Mouse (Mus musculus) embryo, embryonic 11 days (tissue): ENCODE measurements around the gene Fam183b.
"Not testable (repeated sequence)": the region's sequence is repeated elsewhere in the genome, so short reads cannot be mapped to it uniquely, and the experiment has no call there.

Source experiments
- DNase-seq: peaks from one replicate; pipeline ENCODE4 v3.0.0-alpha.2; 2015

The Fam183b gene

DNA sequence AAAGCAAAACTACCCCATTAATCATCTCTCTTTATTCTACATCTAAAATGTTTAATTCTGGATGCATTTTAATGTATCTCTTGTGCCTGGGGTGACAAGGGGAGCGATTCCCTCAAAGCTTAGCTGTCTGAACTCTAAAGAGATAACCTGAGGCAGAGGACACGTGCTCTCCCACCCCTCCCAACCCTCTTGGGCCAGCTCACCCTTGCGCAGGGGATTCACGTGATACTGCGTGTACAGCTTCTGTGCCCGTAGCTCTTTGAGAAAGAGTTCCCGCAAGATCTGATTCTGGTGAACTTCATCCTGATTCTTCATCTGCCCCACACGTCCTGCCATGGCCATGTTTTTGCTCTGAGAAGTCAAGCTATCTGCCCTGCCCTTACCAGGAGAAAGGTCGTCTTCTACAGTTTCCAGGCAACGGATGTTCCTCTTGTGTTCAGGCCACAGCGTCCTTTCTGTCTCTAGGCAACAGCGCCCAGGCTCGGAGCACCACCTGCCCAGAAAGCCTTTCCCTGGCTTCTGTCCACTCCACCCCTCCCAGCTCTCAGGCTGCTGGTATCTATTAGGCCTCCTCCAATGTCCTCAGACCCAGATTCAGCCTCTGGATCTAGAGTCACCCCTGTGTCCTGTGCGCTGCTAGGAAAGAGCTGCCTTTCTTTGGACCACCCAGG, at the start of gene Fam183b:
TSS of gene Fam183b (minus strand) at position 403 of the 671 bp plus-strand sequence.
- DNase-seq = peak; percentile 69

DNA sequence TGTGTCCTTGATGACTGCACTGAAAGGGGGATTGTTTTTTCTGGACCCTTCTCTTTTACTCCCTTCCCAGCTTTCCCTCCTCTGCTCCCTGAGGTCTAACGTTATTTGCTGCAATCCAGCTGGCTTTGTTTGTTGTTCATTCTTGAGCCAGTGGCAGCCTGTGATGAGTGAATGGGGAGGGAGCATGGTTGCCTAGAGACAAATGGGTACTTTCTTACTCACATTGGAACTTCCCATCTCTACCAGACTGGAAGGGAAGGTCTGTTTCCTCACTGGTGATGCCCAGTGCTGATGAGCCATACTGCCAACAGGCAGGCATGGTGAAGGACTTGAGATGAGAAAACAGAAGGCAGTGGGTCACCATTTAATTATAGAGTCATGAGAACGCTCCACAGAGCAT, 48.0 kb upstream of the Fam183b start:
- no peak for DNase-seq

DNA sequence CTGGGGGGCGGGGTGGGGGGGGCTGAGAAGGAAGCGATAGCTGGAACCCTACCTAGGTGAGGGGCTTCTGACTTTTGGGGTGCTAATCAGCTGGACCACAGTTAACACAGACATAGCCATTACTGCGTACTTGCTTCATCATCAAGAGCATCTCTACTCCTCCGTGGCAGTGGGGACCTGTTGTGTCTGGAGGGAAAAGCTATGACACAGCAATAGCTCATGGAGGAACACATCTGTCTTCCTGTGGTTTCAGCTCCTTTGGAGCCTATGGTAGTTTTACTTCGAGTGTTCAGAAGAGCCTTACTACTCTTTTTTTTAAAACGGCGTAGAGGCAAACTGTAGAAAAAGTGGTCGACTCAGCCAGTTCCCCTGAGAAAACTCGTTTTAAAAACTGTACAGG, 45.9 kb upstream of the Fam183b start:
- DNase-seq = no peak

DNA sequence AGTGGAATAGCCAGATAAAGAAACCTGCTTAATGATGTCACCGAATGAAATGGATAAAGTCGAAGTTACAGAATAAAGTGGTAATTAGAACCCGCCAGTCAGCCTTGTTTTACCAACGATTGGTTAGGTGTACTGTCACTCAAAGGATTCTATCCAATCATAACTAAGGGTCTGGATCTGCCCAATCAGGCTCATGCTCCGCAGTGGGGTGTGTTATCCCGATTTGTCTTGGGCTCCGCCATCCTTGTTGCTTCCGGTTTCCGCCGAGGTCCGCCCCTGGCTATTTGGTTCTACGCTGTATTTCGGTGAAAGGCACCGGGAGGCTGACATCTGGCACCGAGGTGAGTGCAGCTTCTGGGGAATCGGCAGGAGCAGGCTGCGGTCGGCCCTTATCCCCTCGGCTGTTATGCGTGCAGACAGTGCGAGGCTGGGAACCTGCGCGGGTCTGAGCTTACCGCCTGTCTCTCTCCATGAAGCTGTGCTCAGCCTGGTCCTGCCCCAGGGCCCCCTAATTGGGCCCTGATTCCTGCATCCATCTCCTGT, 45.2 kb upstream of the Fam183b start, which contains the start of gene Gm12258:
TSS of gene Gm12258 (plus strand) at position 240 of the 543 bp plus-strand sequence.
- DNase-seq = peak; percentile 95

DNA sequence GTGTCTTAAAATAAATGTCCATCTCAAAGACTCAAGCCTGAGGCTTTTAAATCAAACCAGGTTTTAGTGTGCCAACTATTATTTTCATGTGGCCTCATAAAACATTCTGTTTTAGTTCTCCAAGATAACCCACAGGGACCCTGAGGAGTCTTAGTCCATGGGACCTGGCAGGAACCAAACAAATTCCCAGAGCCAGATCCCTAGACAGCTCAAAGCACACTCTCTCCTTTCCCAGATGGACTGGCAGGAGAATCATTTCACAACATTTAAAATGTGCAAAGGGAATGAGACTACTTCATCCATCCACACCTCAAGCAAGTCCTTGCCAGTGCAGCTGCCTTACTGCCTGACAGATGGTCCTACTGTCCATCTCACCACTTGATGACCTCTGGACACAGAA, 37.2 kb upstream of the Fam183b start, which contains the start of gene Olfr311:
TSS of gene Olfr311 (plus strand) at position 301 of the 400 bp plus-strand sequence.
- DNase-seq = not testable (repeated sequence)

DNA sequence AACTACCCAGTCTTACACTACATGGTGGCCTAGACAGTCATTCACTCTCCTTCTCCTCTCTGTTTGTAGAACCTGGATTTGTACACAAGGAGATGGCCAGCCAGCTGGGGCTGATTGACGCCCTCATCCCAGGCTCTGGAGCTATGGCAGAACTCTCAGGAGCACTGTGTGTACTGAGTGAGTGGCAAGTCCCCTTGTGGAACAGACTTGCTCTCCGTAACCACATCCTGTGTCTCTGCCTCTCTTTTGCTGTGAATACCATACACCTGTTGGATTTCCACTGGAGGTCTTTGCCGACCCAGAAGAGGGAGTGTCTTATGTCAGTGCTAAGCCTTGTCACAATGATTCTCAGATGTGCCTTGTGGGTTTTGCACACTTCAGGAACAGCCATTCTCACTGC, 30.8 kb upstream of the Fam183b start:
- not testable (repeated sequence) for DNase-seq

DNA sequence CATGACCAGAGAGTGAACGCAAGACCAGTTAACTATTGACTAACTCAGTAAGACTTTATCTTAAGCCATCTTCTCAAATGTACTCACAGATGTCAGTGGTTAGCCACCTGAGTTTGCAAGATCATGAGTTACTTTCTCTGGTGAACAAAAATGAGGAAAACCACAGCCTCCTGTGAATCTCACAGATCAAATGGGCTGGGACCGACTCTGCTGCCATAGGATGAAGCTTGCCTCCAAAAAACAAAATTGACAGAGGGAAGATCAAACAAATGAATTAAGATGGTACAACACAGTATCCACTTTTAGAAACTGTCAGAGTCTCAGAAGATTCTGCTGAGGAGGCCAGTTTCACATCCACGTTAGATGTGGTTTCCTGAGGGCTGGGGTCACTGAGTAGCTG, 28.0 kb upstream of the Fam183b start:
- no peak for DNase-seq

DNA sequence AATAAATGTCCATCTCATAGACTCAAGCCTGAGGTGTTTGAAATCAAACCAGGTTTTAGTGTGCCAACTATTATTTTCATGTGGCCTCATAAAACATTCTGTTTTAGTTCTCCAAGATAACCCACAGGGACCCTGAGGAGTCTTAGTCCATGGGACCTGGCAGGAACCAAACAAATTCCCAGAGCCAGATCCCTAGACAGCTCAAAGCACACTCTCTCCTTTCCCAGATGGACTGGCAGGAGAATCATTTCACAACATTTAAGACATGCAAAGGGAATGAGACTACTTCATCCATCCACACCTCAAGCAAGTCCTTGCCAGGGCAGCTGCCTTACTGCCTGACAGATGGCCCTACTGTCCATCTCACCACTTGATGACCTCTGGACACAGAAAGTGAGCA, 27.2 kb upstream of the Fam183b start, which contains the start of gene Olfr312:
TSS of gene Olfr312 (plus strand) at position 301 of the 400 bp plus-strand sequence.
- DNase-seq = not testable (repeated sequence)

DNA sequence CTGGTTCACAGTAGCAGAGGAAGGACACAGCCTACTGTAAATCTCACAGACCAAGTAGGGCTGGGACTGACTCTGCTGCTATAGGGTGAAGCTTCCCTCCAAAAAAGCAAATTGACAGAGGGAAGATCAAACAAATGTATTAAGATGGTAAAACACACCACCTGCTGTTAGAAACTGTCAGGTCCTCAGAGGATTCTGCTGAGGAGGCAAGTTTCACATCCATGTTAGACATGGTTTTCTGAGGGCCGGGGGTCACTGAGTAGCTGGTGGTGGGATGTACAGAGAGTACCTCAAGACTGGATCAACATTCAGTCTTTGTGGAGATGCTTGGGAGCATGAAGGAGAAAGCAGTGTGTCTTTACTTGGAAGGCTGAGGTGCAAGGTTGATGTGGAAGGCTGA, 13.9 kb upstream of the Fam183b start:
- DNase-seq = no peak

DNA sequence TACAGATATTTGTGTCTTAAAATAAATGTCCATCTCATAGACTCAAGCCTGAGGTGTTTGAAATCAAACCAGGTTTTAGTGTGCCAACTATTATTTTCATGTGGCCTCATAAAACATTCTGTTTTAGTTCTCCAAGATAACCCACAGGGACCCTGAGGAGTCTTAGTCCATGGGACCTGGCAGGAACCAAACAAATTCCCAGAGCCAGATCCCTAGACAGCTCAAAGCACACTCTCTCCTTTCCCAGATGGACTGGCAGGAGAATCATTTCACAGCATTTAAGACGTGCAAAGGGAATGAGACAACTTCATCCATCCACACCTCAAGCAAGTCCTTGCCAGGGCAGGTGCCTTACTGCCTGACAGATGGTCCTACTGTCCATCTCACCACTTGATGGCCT, 12.9 kb upstream of the Fam183b start, which contains the start of gene Olfr313:
TSS of gene Olfr313 (plus strand) at position 301 of the 400 bp plus-strand sequence.
- not testable (repeated sequence) for DNase-seq

DNA sequence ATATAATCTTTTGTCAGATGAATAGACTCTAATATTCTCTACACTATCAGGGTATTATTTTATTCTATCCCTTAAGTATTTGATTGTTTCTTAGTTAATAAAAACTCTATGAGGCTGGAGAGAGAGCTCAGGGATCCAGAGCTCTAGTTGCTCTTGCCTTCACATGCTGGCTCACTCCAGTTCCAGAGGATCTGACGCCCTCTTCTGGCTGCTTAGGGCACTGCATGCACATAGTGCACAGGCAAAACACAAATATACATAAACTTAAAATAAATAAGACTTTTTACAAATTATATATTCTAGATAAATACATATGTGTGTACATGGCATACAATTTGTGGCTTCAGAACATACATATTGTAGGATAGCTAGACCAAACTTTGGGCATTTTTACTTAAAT, 10.2 kb upstream of the Fam183b start:
- DNase-seq = no peak

DNA sequence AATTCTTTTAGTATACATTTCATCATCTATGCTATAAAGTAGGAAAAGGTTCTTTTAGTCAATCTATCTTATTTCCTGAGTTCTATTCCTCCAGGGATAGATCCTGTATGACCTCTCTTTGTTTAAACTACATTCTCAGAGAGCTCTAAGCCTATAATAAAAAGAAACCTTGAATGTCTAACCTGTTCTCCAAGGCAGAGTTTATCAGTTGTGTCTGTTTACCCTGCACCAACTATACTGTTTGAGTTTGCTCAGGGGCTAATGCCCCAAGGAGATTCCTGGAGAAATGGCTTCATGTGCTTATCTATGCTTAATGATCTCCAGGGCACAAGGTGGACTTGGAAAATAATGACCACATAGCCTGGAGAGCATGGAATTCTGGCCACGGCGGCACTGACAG, 2.6 kb upstream of the Fam183b start:
- DNase-seq = no peak

DNA sequence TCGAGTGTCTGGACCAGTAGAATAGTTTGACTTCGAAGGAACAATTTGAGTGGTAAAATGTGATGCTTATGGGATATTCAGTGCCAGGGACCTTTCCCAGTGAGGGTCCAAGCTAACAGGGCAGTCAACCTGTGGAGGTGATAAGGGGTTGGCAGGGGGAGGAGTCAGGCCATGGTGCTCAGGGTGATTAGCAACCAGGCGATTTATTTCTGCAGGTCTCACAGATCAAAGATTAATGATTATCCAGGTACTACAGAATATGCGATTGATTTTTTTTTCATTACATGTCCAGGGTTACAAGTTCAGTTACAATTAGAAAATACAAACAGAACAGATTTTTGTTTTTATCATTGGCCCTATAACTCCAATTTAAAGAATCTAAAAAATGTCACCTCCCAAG, 2.1 kb upstream of the Fam183b start:
- no peak for DNase-seq

DNA sequence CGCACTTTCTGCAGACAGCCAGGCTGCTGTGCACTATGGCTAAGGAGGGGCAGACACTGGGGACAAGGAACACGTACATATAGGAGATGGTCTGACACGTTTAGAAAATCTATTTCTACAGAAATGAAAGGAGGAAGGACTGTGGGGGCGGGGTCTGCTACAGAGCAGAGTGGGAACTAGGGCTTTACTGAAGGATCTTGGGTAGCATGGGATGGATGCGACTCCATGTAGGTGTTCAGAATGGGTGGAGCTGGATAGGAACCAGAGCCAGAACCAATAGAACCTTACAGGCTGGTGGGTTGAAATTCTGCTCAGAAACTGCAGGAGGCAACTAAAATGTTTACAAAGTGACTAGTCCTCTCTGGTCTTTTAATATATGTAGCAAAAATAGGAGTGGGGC, 2.0 kb downstream of the Fam183b start:
- no peak for DNase-seq

DNA sequence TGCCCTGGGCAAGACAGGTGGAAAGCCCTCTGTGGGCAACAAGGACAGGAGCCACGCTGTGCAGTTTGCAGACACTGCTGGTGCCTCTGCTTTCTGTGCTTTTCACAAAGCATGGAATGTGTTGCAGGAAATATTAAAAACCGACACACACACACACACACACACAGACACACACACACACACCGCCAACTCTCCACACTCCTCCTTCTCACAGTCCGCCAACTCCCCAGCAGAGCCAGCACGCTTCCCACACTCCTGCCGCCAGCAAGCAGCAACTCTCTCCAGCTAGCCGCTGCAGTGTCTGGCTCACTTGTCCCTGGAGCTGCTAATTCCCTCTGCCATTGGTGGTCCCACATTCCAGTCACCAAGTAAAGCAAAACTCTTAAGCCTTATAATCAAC, 4.9 kb downstream of the Fam183b start:
- no peak for DNase-seq

DNA sequence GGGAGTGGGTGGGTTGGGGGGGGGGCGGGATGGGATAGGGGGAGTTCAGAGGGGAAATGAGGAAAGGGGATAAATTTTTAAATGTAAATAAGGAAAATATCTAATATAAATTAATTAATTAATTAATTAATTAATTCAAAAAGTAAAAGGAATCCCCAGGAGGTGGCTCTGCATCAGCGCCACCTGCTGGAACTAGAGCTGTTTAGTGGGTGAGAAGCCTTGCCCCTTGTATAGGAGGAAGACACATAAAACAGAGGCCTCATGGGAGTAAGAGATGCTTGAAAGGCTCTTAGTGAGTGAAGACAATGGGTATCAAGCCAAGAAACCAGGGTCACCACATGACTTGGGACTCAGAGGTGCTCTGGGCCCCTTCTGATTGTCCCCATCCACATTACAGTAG, 5.9 kb downstream of the Fam183b start:
- DNase-seq = no peak

DNA sequence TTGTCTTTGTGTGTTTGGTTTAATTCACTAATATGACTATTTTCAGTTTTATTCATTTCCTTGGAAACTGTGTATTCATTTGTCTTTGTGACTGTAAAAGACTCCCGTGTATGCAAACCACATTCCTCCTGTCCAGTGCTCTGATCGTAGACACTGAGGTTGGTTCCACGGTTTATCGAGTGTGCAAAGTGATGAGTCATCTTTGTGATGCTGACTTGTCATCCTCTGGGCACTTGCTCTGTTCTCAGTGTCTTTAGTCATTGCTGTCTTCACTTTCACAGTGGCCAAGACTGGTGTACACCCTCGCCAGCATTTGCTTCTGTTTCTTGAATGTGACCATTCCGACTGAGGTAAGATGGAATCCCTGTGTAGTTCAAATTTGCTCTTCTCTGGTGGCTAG, 11.1 kb downstream of the Fam183b start:
- DNase-seq = no peak

DNA sequence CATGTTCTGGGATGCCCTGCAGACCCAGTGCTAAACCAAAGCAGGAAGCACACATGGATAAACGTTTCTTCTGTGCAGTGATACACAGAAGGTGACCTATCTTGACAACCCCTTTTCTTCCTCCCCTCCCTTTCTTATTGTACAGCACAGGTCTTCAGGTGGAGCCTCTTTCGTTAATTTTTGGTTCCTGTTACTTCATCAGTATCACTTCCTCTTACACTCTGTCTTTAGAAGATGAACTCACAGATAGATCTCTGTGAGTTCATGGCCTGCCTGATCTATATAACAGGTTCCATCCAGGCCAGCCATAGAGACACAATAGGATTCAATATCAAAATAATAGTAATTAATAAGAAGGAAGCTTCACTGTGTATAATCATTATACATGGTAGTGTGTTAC, 11.7 kb downstream of the Fam183b start:
- DNase-seq = no peak

DNA sequence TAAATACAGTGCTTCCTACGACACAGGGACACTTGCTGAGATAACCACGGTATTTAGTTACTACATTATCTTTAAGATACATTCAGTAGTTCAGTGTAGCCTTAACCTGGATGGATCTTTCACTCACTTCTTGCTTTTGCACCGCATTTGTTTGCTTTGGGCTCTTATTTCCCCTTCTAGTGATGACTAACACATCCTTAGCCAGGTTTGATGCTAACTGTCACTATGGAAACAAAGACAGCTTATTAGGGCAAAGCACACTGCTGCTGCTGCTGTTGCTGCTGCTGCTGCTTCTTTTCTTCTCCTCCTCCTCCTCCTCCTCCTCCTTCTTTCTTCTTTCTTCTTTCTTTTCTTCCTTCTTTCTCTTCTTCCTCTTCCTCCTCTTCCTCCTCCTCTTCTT, 12.2 kb downstream of the Fam183b start:
- no peak for DNase-seq

DNA sequence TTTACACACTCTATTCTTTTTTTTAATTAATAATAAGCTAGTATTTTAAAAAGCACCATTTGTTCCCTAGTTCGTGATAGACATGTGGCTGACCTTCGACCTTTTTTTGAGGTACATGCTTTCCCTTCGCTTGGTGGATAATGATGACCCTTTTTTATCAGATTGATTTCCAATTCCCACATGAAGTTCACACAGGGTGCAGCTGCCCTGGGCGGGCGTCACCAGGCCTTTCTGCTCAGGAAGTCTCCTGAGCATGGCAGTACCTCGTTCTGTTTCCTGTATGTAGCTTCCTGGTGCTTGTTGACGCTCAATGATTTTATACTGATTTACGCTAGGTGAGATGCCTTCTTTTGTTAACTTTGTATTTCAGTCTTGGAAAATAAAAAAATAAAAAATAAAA, 13.4 kb downstream of the Fam183b start:
- DNase-seq = no peak

DNA sequence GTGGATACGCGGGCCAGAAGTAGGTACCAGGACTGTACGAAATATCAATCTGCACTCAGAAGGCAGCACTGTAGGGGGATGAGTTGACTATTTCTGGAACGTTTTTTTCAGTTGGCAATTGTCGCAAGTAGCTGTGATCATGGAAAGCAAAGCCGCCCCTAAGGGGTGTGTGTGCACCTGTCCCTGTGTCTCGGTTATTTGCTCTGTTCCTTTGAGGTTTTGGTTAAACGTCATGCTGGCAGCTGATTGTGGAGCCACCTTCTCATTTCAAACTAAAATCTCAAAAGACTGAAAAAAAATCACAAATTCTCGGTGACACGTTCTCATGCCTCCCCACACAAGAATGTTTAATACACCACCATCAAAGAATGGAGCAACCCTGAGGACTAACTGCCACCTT, 14.1 kb downstream of the Fam183b start:
- DNase-seq = no peak

DNA sequence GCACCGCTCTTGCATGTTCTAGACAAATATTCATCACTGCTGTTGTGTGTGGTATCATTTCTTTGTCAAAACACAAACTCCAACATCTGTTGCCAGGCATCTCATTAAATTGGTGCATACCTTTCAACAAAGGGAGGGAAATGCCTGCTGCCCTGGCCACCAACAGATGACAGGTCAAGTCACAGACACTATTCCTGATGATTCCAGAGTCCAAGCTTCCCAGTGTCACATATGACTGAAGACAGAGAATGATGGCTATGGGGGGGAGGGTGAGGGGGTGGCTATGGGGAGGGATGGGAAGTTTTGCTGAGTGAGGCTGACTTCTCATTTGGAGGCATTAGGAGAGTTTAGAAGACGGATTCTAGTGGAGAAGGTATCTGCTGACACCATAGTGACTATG, 17.6 kb downstream of the Fam183b start:
- no peak for DNase-seq

DNA sequence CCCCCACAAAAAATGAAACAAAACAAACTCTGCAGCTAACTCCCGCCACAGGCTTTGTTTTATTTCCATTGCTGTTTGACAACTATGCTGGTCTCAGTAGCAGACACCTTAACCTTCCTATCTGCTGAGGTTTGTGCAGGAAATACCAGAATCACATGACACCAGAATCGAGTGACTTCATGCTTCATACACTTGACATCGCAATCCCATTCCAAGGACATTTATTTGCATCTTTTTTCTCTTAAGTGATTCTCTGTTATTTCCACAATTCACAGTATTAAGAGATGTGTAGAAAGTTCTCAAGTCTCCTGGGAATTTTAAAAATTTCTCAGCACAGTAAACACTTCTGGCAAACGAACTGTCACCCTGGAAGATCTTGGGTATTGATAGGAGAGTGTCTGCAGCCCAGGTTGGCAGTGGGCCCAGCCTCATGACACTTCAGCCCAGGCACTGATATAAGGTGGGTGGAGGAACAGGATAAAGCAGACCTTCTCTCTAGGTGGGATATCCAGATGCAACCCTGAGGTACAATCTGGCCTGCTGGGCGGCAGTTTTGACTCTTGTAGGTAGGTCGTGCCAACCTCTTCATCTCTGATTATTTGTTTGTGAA, 19.2 kb downstream of the Fam183b start, which contains the start of gene Olfr314:
TSS of gene Olfr314 (plus strand) at position 473 of the 610 bp plus-strand sequence.
- no peak for DNase-seq

DNA sequence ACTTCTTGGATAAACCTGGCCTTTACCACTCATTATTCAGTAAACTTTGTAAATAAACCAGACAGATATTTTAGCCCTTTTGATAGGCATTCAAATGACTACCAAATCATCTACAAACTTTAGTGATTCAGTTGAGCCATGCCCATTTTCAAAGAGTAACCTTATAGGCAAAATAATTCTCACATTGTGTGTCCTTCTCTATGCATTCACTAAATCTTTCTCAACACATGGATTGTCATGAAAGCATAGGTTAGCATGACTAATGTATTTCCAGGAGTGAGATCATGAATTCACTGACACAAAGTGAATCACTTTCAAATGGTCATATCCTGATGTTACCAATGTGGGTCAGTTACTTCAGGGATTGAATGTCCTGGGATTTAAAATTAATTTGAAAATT, 28.9 kb downstream of the Fam183b start, which contains the start of gene Olfr315:
TSS of gene Olfr315 (plus strand) at position 301 of the 400 bp plus-strand sequence.
- DNase-seq = no peak
